Mouse (Mus musculus): Measurements from ENCODE around the gene Ccdc141.

Gene Ccdc141

GRCm38 (mm10) chr2:77118102-77118501, 52.3 kb downstream of the Ccdc141 start:
- no peak for DNase-seq

DNA sequence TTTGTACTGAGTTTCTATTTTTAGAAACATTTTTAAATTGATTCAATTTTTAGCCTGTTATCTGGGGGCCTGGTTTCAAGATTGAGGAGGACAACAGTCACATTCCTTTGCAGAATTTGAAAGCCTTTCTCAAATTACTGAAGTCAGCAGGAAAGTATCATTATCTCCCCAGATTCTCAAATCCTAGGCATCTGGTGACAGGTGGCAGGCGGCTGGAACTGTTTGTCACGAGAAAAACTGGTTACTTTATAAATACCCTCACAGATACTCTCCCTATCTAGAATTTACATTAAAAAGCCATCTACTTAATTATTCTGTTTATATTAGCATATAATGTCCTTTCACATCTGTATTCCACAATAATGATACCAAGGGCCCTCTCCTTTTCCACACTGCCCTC, 56.1 kb downstream of the Ccdc141 start:
- DNase-seq, result no peak

DNA sequence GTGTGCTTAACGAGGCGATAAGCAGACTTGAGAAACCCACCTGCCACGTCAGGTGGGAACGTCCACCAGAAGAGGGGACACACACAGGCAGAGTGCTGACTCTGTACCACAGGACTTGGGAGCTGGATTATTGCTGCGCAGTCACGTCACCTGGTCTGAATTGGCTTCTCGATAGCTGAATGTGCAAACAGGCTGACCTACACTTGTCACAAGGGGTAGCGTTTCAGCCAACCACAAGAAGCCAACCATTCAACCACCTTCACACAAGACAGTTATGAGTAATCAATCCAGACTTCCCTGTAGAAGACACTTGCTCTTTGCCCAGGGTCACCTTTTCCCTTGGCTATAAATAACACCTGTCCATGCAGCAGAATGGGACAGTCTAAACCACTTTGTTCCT, 56.6 kb downstream of the Ccdc141 start:
- no peak for DNase-seq

- no peak for DNase-seq
Observed at GRCm38 (mm10) chr2:77113026-77113425, 57.4 kb downstream of the Ccdc141 start.

DNA sequence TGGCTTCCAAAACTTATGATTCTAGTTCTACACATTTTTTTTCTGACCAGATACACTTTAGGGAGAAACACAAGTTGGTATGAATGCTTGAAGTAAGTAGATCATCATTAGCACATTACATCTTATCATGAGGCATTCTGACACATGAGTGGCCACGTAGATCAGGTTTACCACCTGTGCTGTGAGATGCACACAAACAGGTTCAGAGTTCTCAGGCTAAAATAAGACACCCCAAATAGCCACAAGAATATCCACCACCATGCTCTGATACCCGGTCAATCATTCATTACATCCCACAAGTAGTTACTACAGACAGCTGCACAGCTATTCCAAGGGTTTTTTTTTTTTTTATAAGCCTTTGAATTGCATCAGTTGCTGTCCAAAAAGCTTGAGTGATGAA, 59.3 kb downstream of the Ccdc141 start:
- no peak for DNase-seq

GRCm38 (mm10) chr2:77110365-77110764, 60.1 kb downstream of the Ccdc141 start:
- DNase-seq, result no peak

GRCm38 (mm10) chr2:77109506-77110123, 60.8 kb downstream of the Ccdc141 start:
- no peak for DNase-seq

DNA sequence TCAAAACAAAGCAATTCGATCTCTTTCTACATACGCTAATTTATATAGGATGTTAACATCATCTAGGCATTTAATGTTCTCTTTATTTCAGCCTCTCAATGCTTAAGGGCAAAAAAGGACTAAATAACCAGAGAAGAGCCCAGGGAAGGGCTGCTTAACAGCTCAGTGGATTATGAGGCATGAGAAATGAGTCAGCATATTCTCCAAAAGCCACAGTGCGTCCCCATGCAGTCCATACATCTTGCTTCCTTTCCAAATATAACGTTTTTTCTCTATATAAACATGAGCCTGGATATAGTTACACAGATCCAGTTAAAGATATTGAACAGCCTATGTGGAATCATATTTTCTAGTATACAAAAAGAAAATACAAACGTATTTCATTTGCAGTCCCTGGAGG, 61.9 kb downstream of the Ccdc141 start:
- DNase-seq, result no peak

GRCm38 (mm10) chr2:77106150-77106549, 64.3 kb downstream of the Ccdc141 start:
- DNase-seq, result no peak

- no peak for DNase-seq
Observed at GRCm38 (mm10) chr2:77105006-77105715, 65.3 kb downstream of the Ccdc141 start.

DNA sequence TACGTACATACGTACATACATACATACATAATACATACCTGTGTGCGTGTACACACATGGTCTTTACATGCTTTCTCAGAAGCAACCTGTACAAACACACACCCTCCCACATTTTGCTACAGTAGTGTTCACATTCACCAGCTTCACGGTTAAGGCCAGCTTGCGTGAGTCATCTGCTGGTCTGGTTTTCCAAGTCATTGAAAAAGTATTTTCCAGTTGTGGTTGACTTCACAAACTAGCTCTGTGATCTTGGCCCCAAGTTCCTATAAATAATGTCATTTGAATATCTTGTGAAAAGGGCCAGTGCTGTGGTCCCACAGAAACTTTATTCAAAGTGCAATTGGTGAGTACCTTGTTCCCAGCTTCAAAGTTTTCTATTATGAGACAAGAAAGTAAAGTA, 67.9 kb downstream of the Ccdc141 start:
- peak; percentile 7 for DNase-seq

GRCm38 (mm10) chr2:77099814-77100213, 70.6 kb downstream of the Ccdc141 start:
- DNase-seq, result no peak

GRCm38 (mm10) chr2:77098769-77099168, 71.7 kb downstream of the Ccdc141 start:
- no peak for DNase-seq

- DNase-seq, result no peak
Observed at GRCm38 (mm10) chr2:77091749-77092148, 78.7 kb downstream of the Ccdc141 start.

- no peak for DNase-seq
Observed at GRCm38 (mm10) chr2:77085313-77085712, 85.1 kb downstream of the Ccdc141 start.

DNA sequence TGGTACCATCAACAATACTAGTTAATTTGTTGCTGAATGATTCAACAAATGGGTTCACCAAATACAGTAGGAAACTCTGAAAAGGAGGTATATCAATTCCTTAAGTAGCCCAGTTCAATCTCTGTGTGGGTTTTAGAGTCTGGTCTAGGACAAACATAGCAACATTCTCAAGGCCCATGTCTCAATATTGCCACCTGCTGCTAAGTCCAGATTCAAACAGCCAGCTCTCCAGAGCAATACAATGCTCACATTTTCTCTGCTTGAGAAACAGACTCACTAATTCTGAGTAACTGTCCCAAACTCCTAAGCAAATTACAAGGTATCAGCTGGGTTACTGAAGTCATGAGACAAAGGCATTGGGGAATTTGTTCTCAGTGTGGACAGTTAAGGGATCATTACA, 85.8 kb downstream of the Ccdc141 start:
- DNase-seq, result no peak

- no peak for DNase-seq
Observed at GRCm38 (mm10) chr2:77081156-77081555, 89.3 kb downstream of the Ccdc141 start.

GRCm38 (mm10) chr2:77080657-77081056, 89.8 kb downstream of the Ccdc141 start:
- DNase-seq, result no peak

DNA sequence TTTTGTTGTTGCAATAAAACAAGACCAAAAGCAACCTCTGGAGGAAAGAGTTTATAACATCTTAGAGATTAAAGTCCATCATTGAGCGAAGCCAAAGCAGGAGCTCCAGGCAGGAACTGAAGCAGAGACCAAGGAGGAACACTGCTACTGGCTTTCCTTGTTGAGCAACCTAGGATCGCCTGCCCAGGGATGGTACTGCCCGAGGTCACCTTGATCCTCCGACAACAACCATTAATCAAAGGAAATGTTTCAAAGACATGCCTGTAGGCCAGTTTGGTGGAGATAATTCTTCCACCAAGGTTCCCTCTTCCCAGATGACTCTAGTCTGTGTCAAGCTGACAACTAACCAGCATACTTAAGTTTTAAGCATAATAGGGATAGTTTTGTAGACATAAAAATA, 91.7 kb downstream of the Ccdc141 start:
- no peak for DNase-seq

DNA sequence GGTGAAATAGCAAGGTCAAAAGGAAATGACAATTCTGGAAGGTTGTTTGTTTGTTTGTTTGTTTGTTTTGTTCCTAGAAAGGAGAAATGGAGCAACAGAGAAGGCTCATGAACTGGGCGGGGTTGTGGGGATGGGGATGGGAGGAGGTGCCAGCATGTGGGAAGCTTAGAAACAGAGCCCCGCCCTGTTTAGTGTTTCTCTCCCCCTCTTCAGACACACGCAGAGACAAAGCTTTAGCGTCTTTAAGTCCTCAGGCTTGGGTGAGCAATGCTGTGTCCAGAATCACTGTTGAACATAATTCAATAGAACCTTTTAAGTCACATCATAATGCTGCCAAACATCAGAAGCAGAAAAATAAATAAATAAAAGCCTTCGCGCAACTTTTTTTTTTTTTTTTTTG, 96.1 kb downstream of the Ccdc141 start:
- no peak for DNase-seq

GRCm38 (mm10) chr2:77073930-77074329, 96.5 kb downstream of the Ccdc141 start:
- DNase-seq, result peak; percentile 17

DNA sequence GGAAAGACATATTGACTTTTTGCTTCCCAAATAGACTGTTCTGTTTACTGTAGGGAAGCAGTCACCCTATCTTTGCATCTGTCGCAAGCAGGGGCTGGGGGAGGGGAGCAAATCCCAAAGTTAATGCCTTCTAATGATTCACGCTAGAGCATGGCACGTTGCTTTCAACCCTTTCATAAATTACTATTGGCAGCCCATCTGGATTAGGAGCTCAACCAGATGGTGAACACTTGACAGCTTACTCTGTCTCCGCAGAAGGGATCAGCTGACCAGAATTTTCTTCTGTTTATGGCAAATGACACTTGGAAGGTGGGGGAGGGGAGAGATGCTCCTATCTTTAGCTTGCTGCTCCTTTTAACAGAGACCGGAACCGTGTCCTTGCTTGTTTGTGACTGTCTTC, 105.1 kb downstream of the Ccdc141 start:
- DNase-seq, result no peak

- DNase-seq, result peak; percentile 48
Observed at GRCm38 (mm10) chr2:77061871-77062270, 108.6 kb downstream of the Ccdc141 start.

DNA sequence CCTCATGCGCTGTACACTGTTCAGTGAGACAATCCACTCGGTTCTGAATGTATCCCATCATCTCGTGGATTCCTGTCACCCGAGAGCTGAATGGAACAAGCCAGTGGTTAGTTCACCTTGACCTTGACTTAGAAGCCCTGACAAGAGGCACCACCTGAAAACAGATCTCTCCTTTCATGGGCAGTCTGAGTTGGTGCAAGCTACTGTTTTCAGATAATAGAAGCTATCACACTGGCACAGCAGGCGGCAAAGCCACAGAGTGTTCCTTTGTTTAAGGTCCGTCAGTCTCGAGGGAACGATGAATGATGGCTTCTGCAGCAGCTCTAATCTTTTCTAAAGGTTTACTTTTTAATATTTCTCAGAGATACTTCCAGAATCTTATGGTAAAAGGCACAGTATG, 110.8 kb downstream of the Ccdc141 start:
- no peak for DNase-seq

GRCm38 (mm10) chr2:77056367-77056766, 114.1 kb downstream of the Ccdc141 start:
- no peak for DNase-seq
